Mouse (Mus musculus): ENCODE data around the gene Akr1c14.
"Not testable (repeated sequence)": the region's sequence is repeated elsewhere in the genome, so short reads cannot be mapped to it uniquely, and the experiment has no call there.

Akr1c14 gene

DNA sequence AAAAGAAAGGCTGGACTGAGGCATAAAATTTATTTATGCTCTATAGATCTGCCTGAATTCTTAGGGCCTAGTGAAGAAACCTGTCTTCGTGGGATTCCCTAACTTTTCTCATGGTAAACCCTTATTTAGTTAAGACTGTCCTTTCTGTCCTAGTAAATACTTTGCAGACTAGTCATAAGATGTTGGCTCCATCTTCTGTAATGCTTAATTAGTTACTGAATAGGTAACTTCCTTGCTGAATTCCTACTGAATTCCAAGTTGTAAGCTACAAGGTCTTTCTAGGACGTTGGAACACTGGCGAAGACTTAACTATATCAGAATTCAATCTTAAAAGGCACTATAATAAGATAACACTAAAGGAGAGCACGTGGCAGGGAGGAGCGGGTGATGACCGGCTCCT, 75.7 kb downstream of the Akr1c14 start:
- DNase-seq, result not testable (repeated sequence)

GRCm38 (mm10) chr13:4125846-4126245, 77.0 kb downstream of the Akr1c14 start:
- DNase-seq, result not testable (repeated sequence)

GRCm38 (mm10) chr13:4129100-4129499, 80.3 kb downstream of the Akr1c14 start:
- DNase-seq, result peak; percentile 5 to 9

DNA sequence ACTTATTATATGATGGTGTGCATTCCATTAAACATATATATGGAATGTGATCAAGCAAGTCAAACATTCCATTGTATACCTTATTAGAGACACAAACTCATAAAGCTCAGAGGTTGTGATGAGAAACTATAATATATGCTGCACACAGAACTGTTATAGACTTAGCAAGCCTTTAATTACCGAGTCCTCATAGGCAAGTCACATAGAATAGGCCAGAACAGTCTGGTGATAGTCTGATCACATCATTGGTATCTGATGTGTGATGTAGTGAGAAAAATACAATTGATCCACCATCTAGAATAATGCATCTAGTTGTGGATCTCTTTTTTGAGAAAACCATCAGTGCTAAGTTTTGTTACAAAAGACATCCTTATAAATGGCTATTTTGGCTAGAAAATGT, 82.5 kb downstream of the Akr1c14 start:
- DNase-seq, result no peak

DNA sequence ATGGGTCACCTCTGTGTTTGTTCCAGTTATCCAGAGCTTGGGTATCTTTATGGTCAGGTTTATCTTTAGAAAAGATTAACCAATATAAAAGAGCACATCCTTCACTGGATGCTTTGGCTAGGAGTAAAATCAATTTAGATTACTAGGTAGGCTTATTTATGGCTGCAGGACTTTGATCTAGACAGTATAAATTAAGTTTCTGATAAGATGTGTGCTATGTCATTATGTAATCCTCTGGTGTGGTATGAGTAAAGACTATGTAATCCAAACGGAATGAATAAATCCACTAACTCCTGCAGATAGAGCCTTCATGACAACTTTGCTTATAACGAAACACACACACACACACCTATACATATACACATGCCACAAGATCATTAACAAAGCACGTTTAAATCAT, 82.9 kb downstream of the Akr1c14 start:
- DNase-seq, result no peak

DNA sequence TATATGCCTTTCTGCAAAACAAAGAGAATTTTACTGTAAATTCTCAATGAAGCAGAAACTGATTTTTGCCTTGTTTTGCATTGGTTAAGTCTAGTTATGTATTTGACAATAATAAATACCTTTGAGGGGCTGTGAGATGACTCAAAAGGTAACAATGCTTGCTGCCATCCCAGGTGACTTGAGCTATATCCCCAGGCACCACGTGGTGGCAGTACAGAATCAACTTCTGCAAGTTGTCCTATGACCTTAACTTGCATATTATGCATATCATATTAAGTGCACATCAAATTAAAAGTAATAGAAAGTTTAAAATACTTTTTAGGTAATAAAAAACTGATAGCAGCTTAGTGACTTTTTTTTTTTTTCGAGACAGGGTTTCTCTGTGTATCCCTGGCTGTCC, 84.3 kb downstream of the Akr1c14 start:
- DNase-seq, result no peak
